Mouse (Mus musculus) lung, embryonic 14.5 days (tissue): Measurements from ENCODE around the gene Mapkbp1. TPM values are rescaled to one million over a fixed set of nuclear protein-coding genes. Genes with fewer than 3 reads are reported as not detected.

ENCODE experiments used
- ATAC-seq: fragments of 200-750 bp; cut with Nextera tagmentation; 2 replicates; pipeline ENCODE4 v1.8.0; 2017; ENCODE audit warnings: mild to moderate bottlenecking, moderate TSS enrichment, moderate library complexity; ENCODE audit not compliant: insufficient read depth
- DNase-seq: peaks from one replicate; pipeline ENCODE4 v3.0.0-alpha.2; 2015
- H3K27ac ChIP-seq: fragments of 300-500 bp; sonication (generic); 2 replicates; pipeline ENCODE4 v1.5.1; 2014; ENCODE audit warnings: low read depth, mild to moderate bottlenecking, moderate library complexity
- H3K27me3 ChIP-seq: fragments of 300-500 bp; sonication (generic); 2 replicates; pipeline ENCODE4 v1.6.1; 2014; ENCODE audit warnings: low read length, control low read depth; ENCODE audit not compliant: insufficient read depth
- H3K36me3 ChIP-seq: fragments of 300-500 bp; sonication (generic); 2 replicates; pipeline ENCODE4 v1.6.1; 2014; ENCODE audit warnings: control low read depth; ENCODE audit not compliant: insufficient read depth
- H3K4me1 ChIP-seq: fragments of 300-500 bp; sonication (generic); 2 replicates; pipeline ENCODE4 v1.6.1; 2014; ENCODE audit warnings: antibody characterized with exemption, control low read depth; ENCODE audit not compliant: insufficient read depth
- H3K4me2 ChIP-seq: fragments of 300-500 bp; sonication (generic); 2 replicates; pipeline ENCODE4 v1.6.1; 2014; ENCODE audit warnings: mild to moderate bottlenecking
- H3K4me3 ChIP-seq: fragments of 300-500 bp; sonication (generic); 2 replicates; pipeline ENCODE4 v1.5.1; 2014; ENCODE audit warnings: low read depth, low read length
- H3K9ac ChIP-seq: fragments of 300-500 bp; sonication (generic); 2 replicates; pipeline ENCODE4 v1.6.1; 2014
- H3K9me3 ChIP-seq: fragments of 300-500 bp; sonication (generic); 2 replicates; pipeline ENCODE4 v1.6.1; 2016; ENCODE audit warnings: low read depth, low read length, control low read depth
- CTCF ChIP-seq: IDR thresholded peaks from 2 replicates; pipeline ENCODE4 v1.5.1; 2016; ENCODE audit warnings: antibody characterized with exemption, low read depth
- WGBS: fragments of 180-500 bp; shearing (Covaris S2); extraction: QIAGEN DNeasy Blood & Tissue Kit; methylation state at CpG from one replicate; pipeline ENCODE4 v1.1.7; 2014; 5-methylcytosine and 5-hydroxymethylcytosine counted together
- polyA plus RNA-seq: library from polyadenylated mRNA; unstranded; fragments of >200 nt; fragmentation: Nextera tagmentation; extraction: Ambion mirVana; gene quantifications from 2 replicates; pipeline ENCODE4 v1.2.1, GENCODE M21; 2014

Mapkbp1 gene
- 3.4 and 4.0 TPM in 2 replicates for polyA plus RNA-seq

- peak within 1 kb of the TSS; percentile 76 for H3K4me3 ChIP-seq
- DNase-seq (no peak), ATAC-seq (peak; percentile 84)
- H3K9me3 ChIP-seq, result no peaks in the 10 kb centered on the region
- H3K36me3 ChIP-seq, result peaks cover 5% of the 10 kb centered on the region; the same call in 1 of the 2 replicates
- peak within 1 kb of the TSS; percentile 80 for H3K9ac ChIP-seq
- no peaks in the 10 kb centered on the region for H3K4me1 ChIP-seq
- H3K27ac ChIP-seq, result peak within 1 kb of the TSS; percentile 65
- H3K4me2 ChIP-seq, result peak within 1 kb of the TSS; percentile 65
- TF ChIP-seq CTCF, result no peak
- WGBS, result 2% methylated on average over 19 of the region's 19 CpGs
- H3K27me3 ChIP-seq, result no peaks in the 10 kb centered on the region
These were observed at the start of gene Mapkbp1 for GRCm38 (mm10) chr2:119972537-119972879. Gene Mapkbp1, plus strand, starts transcription at chr2:119972699.

- Histone ChIP-seq H3K36me3 (peaks cover 17% of the 10 kb centered on the region; the same call in 1 of the 2 replicates), H3K9ac (no peak overlapping the region), H3K9me3 (no peaks in the 10 kb centered on the region), H3K4me2 (no peak overlapping the region), H3K4me3 (no peak overlapping the region), H3K27me3 (no peaks in the 10 kb centered on the region), H3K27ac (no peak overlapping the region), H3K4me1 (no peaks in the 10 kb centered on the region)
- ATAC-seq (no peak), DNase-seq (peak; percentile 82)
- WGBS, result 44% methylated on average over 9 of the region's 9 CpGs
- TF ChIP-seq CTCF, result peak; percentile 74
These were observed 1.9 kb upstream of the Mapkbp1 start for GRCm38 (mm10) chr2:119970571-119970970.

- H3K4me2 ChIP-seq, result peak overlapping the region; percentile 65
- no peaks in the 10 kb centered on the region for H3K4me1 ChIP-seq
- ATAC-seq (no peak), DNase-seq (no peak)
- peak overlapping the region; percentile 76; the same call in 1 of the 2 replicates for H3K4me3 ChIP-seq
- H3K9me3 ChIP-seq, result no peaks in the 10 kb centered on the region
- no peak overlapping the region for H3K9ac ChIP-seq
- 0 out of 2 replicates have a peak overlapping the region, but pooled peaks have one; percentile 40 for H3K27ac ChIP-seq
- 68% methylated on average over 3 of the region's 3 CpGs for WGBS
- H3K27me3 ChIP-seq, result no peaks in the 10 kb centered on the region
- no peak for TF ChIP-seq CTCF
- H3K36me3 ChIP-seq, result peaks cover 10% of the 10 kb centered on the region; the same call in 1 of the 2 replicates
These were observed 1.2 kb upstream of the Mapkbp1 start for GRCm38 (mm10) chr2:119971316-119971715.

- Histone ChIP-seq H3K4me3 (peak overlapping the region; percentile 76), H3K36me3 (peaks cover 5% of the 10 kb centered on the region; the same call in 1 of the 2 replicates), H3K4me1 (no peaks in the 10 kb centered on the region), H3K9ac (peak overlapping the region; percentile 80), H3K27me3 (no peaks in the 10 kb centered on the region), H3K4me2 (peak overlapping the region; percentile 65), H3K9me3 (no peaks in the 10 kb centered on the region), H3K27ac (peak overlapping the region; percentile 65)
- DNase-seq, result peak; percentile 97
- peak; percentile 60 for TF ChIP-seq CTCF
- WGBS, result under 1% methylated on average over 32 of the region's 32 CpGs
- peak; percentile 98 for ATAC-seq
These were observed 512 bp upstream of the Mapkbp1 start for GRCm38 (mm10) chr2:119971837-119972536.

GRCm38 (mm10) chr2:119980343-119980986, 8.0 kb downstream of the Mapkbp1 start:
- H3K9ac ChIP-seq, result no peak overlapping the region
- no peaks in the 10 kb centered on the region for H3K27me3 ChIP-seq
- ATAC-seq, result no peak
- no peak overlapping the region for H3K4me2 ChIP-seq
- H3K4me1 ChIP-seq, result no peaks in the 10 kb centered on the region
- 74% methylated on average over 7 of the region's 7 CpGs for WGBS
- no peak overlapping the region for H3K4me3 ChIP-seq
- no peak for DNase-seq
- 0 out of 2 replicates have a peak, but pooled peaks cover 4% of the 10 kb centered on the region for H3K36me3 ChIP-seq
- no peaks in the 10 kb centered on the region for H3K9me3 ChIP-seq
- no peak overlapping the region for H3K27ac ChIP-seq
- TF ChIP-seq CTCF, result no peak

GRCm38 (mm10) chr2:119981631-119982030, 9.1 kb downstream of the Mapkbp1 start:
- H3K36me3 ChIP-seq, result 0 out of 2 replicates have a peak, but pooled peaks cover 4% of the 10 kb centered on the region
- ATAC-seq (no peak), DNase-seq (no peak)
- 96% methylated on average over 2 of the region's 2 CpGs for WGBS
- H3K4me2 ChIP-seq, result no peak overlapping the region
- H3K9ac ChIP-seq, result no peak overlapping the region
- no peak overlapping the region for H3K27ac ChIP-seq
- H3K4me1 ChIP-seq, result no peaks in the 10 kb centered on the region
- H3K4me3 ChIP-seq, result no peak overlapping the region
- TF ChIP-seq CTCF, result no peak
- H3K9me3 ChIP-seq, result no peaks in the 10 kb centered on the region
- no peaks in the 10 kb centered on the region for H3K27me3 ChIP-seq

- Histone ChIP-seq H3K9me3 (no peaks in the 10 kb centered on the region), H3K4me2 (no peak overlapping the region), H3K27ac (no peak overlapping the region), H3K9ac (no peak overlapping the region), H3K27me3 (no peaks in the 10 kb centered on the region), H3K36me3 (0 out of 2 replicates have a peak, but pooled peaks cover 4% of the 10 kb centered on the region), H3K4me1 (no peaks in the 10 kb centered on the region), H3K4me3 (no peak overlapping the region)
- no peak for ATAC-seq
- WGBS, result 52% methylated on average over 8 of the region's 8 CpGs
- TF ChIP-seq CTCF, result no peak
- DNase-seq, result peak; percentile 27
These were observed 13.4 kb downstream of the Mapkbp1 start for GRCm38 (mm10) chr2:119985871-119986270.
